Mouse (Mus musculus) embryonic facial prominence, embryonic 11.5 days (tissue): ENCODE data around the gene Cox11. TPM values are rescaled to one million over a fixed set of nuclear protein-coding genes. Genes with fewer than 3 reads are reported as not detected.
A peak's percentile ranks its signal among the peaks of the same experiment; 100 is the strongest.

ENCODE experiments used
- ATAC-seq: fragments of 200-750 bp; cut with Nextera tagmentation; replicated peaks from 2 replicates; pipeline ENCODE4 v1.8.0; 2017; ENCODE audit warnings: low read depth; ENCODE audit not compliant: insufficient number of reproducible peaks, low FRiP score, low TSS enrichment
- DNase-seq: peaks from one replicate; pipeline ENCODE4 v3.0.0-alpha.2; 2015; ENCODE audit warnings: low spot score
- H3K27ac ChIP-seq: fragments of 300-500 bp; sonication (generic); replicated peaks from 2 replicates; pipeline ENCODE4 v1.5.1; 2014; ENCODE audit warnings: mild to moderate bottlenecking, low read depth, low read length, control low read depth
- H3K27me3 ChIP-seq: fragments of 300-500 bp; sonication (generic); 2 replicates; pipeline ENCODE4 v1.6.1; 2014; ENCODE audit warnings: mild to moderate bottlenecking, low read length, moderate library complexity, mixed read lengths; ENCODE audit not compliant: control insufficient read depth, insufficient read depth
- H3K36me3 ChIP-seq: fragments of 300-500 bp; sonication (generic); replicated peaks from 2 replicates; pipeline ENCODE4 v1.6.1; 2014; ENCODE audit warnings: low read depth, mild to moderate bottlenecking, low read length, moderate library complexity, mixed read lengths; ENCODE audit not compliant: control insufficient read depth, insufficient read depth
- H3K4me1 ChIP-seq: fragments of 300-500 bp; sonication (generic); 2 replicates; pipeline ENCODE4 v1.6.1; 2014; ENCODE audit warnings: low read length, mixed read lengths; ENCODE audit not compliant: control insufficient read depth, insufficient read depth
- H3K4me2 ChIP-seq: fragments of 300-500 bp; sonication (generic); 2 replicates; pipeline ENCODE4 v1.6.1; 2014; ENCODE audit warnings: low read depth, mild to moderate bottlenecking, control low read depth, low read length, moderate library complexity
- H3K4me3 ChIP-seq: fragments of 300-500 bp; sonication (generic); 2 replicates; pipeline ENCODE4 v1.5.1; 2014; ENCODE audit warnings: low read depth, low read length, control low read depth
- H3K9ac ChIP-seq: fragments of 300-500 bp; sonication (generic); replicated peaks from 2 replicates; pipeline ENCODE4 v1.6.1; 2014; ENCODE audit warnings: mild to moderate bottlenecking, control low read depth, low read length
- H3K9me3 ChIP-seq: fragments of 300-500 bp; sonication (generic); replicated peaks from 2 replicates; pipeline ENCODE4 v1.6.1; 2016; ENCODE audit warnings: mild to moderate bottlenecking, low read length, inconsistent platforms, mixed read lengths; ENCODE audit not compliant: control insufficient read depth
- WGBS: fragments of 180-500 bp; shearing (Covaris S2); extraction: QIAGEN DNeasy Blood & Tissue Kit; methylation state at CpG from one replicate; pipeline ENCODE4 v1.1.7; 2014; 5-methylcytosine and 5-hydroxymethylcytosine counted together
- polyA plus RNA-seq: library from polyadenylated mRNA; unstranded; fragments of >200 nt; fragmentation: Nextera tagmentation; extraction: Ambion mirVana; gene quantifications from 2 replicates; pipeline ENCODE4 v1.2.1, GENCODE M21; 2014

The Cox11 gene
- 28.6 and 30.5 TPM in 2 replicates for polyA plus RNA-seq

DNA sequence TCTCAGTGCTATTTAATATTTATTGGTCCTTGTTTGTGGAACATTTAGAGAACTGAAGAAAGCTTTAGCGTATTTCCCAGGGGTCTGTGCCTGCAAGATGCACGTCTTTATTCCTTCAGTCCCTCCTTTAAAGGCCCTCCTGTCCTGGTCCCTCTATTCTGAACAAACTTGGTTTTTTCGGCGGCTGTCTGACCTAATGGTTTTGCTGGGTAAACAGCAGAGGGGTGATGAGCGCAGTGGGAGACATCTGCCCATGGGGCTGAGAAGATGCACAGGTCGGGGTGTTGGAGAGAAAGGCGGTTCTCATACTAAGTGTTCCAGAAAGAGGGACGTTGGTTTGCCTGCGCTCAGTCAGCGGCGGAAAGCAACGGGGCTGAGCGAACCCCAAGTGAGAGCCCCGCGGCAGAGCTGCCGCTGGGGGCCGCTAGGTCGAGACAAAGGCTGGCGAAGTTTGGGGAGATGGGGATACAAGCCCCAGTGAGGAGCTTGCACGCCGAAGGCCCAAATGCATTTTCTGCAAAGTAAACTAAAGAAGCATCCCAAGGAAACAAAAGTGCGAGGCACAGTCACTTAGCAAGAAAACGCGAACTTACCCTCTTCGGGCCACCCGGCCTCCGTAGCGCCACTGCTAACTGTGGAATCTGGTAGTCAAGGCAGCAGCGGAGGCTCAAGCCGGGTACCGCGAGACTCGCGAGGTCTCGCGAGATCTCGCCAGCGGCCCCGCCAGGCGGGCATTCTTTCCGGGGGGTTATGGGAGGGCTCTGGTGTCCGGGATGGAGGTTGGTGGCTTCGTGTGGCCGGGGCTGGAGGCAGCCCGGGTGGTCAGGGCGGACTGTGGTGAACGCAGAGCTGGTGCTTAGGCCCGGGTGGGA is at the start of gene Cox11, which contains the start of gene Stxbp4:
Cox11 (plus strand) TSS at position 734 of the 872 bp plus-strand sequence.
Stxbp4 (minus strand) TSS at position 645 of the 872 bp plus-strand sequence.
- peak within 1 kb of the TSS; percentile 96 for H3K9ac ChIP-seq
- DNase-seq (peak; percentile 97), ATAC-seq (peak; percentile 95)
- WGBS = under 1% methylated on average over 45 of the region's 48 CpGs
- no peaks in the 10 kb centered on the region for H3K4me1 ChIP-seq
- peak within 1 kb of the TSS; percentile 61 for H3K4me2 ChIP-seq
- H3K9me3 ChIP-seq = no peaks in the 10 kb centered on the region
- no peaks in the 10 kb centered on the region for H3K36me3 ChIP-seq
- H3K4me3 ChIP-seq = peak within 1 kb of the TSS; percentile 97
- peak within 1 kb of the TSS; percentile 77 for H3K27ac ChIP-seq
- H3K27me3 ChIP-seq = no peaks in the 10 kb centered on the region

DNA sequence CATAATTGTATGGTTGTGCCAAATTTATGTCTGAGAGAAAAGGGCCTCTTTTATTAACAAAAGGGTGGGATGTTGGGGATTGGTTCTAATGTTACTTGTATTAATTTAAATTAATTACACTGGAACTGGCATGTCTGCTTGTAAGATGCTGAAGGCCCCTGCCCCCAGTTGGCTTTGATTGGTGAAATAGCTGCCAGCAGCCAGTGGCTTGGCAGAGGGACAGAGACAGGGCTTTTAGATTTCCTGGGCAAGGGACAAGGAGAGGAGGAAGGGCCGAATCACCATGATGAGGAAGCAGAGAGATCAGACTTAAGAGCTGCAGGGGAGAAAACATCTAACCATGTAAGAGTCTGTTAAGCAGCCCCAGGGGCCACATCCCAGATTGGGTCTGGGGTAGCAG is 47.0 kb upstream of the Cox11 start:
- H3K4me2 ChIP-seq = no peak overlapping the region
- H3K4me1 ChIP-seq = no peaks in the 10 kb centered on the region
- H3K27me3 ChIP-seq = no peaks in the 10 kb centered on the region
- H3K9ac ChIP-seq = no peak overlapping the region
- WGBS = 92% methylated on average over 1 of the region's 1 CpGs
- no peak for DNase-seq
- H3K27ac ChIP-seq = no peak overlapping the region
- ATAC-seq = no peak
- H3K4me3 ChIP-seq = no peak overlapping the region
- no peaks in the 10 kb centered on the region; the same call in 1 of the 2 replicates for H3K36me3 ChIP-seq
- no peaks in the 10 kb centered on the region for H3K9me3 ChIP-seq

DNA sequence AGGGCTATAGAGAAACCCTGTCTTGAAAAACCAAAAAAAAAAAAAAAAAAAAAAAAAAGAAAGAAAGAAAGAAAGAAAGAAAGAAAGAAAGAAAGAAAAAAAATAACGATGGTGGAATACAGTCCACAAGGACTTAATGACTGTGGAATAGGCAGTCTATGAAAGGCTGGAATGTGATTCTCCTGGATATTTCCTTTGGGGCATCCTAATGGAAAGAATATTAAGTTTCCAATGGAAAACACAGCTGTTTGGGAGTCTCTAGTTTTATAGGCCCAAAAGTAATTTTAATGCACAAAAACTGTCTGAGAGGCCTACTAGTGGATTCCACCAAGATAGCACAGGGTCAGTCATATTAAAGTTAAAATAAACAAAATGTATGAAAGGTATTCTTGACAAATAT is 42.1 kb upstream of the Cox11 start:
- Histone ChIP-seq H3K27me3 (no peaks in the 10 kb centered on the region), H3K27ac (no peak overlapping the region), H3K4me2 (no peak overlapping the region), H3K4me1 (no peaks in the 10 kb centered on the region), H3K9me3 (no peaks in the 10 kb centered on the region), H3K4me3 (no peak overlapping the region), H3K36me3 (no peaks in the 10 kb centered on the region), H3K9ac (no peak overlapping the region)
- no peak for DNase-seq
- no peak for ATAC-seq
- WGBS = 86% methylated on average over 1 of the region's 1 CpGs

- H3K36me3 ChIP-seq = no peaks in the 10 kb centered on the region
- H3K27me3 ChIP-seq = no peaks in the 10 kb centered on the region
- DNase-seq (no peak), ATAC-seq (no peak)
- WGBS = 98% methylated on average over 2 of the region's 2 CpGs
- H3K9ac ChIP-seq = no peak overlapping the region
- H3K27ac ChIP-seq = no peak overlapping the region
- no peaks in the 10 kb centered on the region for H3K9me3 ChIP-seq
- H3K4me2 ChIP-seq = no peak overlapping the region
- no peaks in the 10 kb centered on the region for H3K4me1 ChIP-seq
- H3K4me3 ChIP-seq = no peak overlapping the region
Observed at GRCm38 (mm10) chr11:90603066-90603465, 34.9 kb upstream of the Cox11 start.

DNA sequence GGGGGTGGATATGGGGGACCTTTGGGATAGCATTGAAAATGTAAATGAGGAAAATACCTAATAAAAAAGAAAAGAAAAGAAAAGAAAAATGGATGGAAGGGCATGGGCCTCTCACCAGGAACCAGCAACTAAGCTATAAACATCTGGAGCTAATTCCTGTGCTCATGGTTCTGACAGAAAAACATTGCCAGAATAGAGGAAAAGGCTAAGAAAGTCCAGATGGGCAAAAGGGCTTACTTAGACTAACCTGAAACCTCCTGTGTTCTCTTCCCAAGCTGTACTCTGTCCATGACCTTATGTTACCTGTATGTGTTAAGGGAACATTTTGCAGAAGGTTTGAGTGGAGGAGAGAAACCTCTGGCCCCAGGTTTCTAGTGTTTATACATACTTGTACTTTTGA is 25.9 kb upstream of the Cox11 start:
- Histone ChIP-seq H3K27me3 (no peaks in the 10 kb centered on the region), H3K27ac (no peak overlapping the region), H3K9ac (no peak overlapping the region), H3K4me3 (no peak overlapping the region), H3K4me1 (no peaks in the 10 kb centered on the region), H3K9me3 (no peaks in the 10 kb centered on the region), H3K4me2 (no peak overlapping the region), H3K36me3 (no peaks in the 10 kb centered on the region)
- DNase-seq (peak; percentile 73), ATAC-seq (no peak)

DNA sequence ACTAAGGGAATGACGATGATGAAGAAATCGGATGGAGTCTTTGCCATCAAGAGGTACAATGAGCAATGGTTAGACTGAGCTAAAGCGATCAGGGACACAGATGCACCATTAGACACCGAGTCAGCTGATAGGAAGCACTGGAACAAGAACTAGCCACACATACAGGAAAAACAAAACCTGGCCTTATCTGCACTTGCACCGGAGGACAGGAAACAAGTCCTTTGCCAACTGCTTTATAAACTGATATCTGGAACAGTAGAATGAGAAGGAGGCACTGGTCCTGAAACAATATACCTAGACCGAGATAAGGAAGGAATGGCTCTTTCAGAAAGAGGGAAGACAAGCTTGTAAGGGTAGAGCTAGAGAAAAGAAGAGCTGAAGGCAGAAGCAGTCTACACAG is 23.2 kb upstream of the Cox11 start:
- Histone ChIP-seq H3K4me1 (no peaks in the 10 kb centered on the region), H3K4me3 (no peak overlapping the region), H3K27me3 (no peaks in the 10 kb centered on the region), H3K36me3 (no peaks in the 10 kb centered on the region), H3K4me2 (no peak overlapping the region), H3K9ac (no peak overlapping the region), H3K27ac (no peak overlapping the region), H3K9me3 (no peaks in the 10 kb centered on the region)
- no peak for ATAC-seq
- WGBS = 94% methylated on average over 6 of the region's 6 CpGs
- DNase-seq = no peak

- Histone ChIP-seq H3K9ac (no peak overlapping the region), H3K4me1 (no peaks in the 10 kb centered on the region), H3K27ac (no peak overlapping the region), H3K4me3 (no peak overlapping the region), H3K4me2 (no peak overlapping the region), H3K9me3 (no peaks in the 10 kb centered on the region), H3K27me3 (no peaks in the 10 kb centered on the region), H3K36me3 (no peaks in the 10 kb centered on the region)
- no peak for ATAC-seq
- DNase-seq = peak; percentile 53
Observed at GRCm38 (mm10) chr11:90616431-90616830, 21.5 kb upstream of the Cox11 start.

DNA sequence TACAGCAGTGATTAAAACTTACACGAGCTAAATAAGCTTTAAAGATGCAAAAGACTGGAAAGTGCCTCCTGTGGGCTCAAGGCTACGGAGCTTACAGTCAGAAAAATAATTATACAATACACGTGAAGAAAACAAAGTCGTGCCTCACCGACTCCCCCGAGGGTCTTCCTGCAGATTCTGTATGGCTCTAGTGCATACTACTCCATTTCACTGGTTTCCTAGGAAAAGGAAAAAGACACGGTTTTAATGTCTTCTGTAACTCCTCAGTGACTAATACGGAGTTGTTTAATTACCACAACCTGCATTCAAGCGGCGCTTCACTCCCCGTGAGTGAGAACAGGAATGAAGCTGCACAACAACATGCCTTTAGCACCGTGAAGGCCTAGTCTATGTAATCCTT is 15.9 kb upstream of the Cox11 start:
- DNase-seq (no peak), ATAC-seq (no peak)
- H3K9me3 ChIP-seq = no peaks in the 10 kb centered on the region
- H3K4me3 ChIP-seq = no peak overlapping the region
- WGBS = 91% methylated on average over 12 of the region's 12 CpGs
- no peaks in the 10 kb centered on the region for H3K27me3 ChIP-seq
- H3K36me3 ChIP-seq = no peaks in the 10 kb centered on the region
- H3K4me2 ChIP-seq = no peak overlapping the region
- no peak overlapping the region for H3K27ac ChIP-seq
- H3K4me1 ChIP-seq = no peaks in the 10 kb centered on the region
- no peak overlapping the region for H3K9ac ChIP-seq
